Mouse (Mus musculus): ENCODE data around the gene Mtrex. TPM values are rescaled to one million over a fixed set of nuclear protein-coding genes. Genes with fewer than 3 reads are reported as not detected.

Mtrex gene
- polyA plus RNA-seq, 1 experiment, result 29.2 TPM

DNA sequence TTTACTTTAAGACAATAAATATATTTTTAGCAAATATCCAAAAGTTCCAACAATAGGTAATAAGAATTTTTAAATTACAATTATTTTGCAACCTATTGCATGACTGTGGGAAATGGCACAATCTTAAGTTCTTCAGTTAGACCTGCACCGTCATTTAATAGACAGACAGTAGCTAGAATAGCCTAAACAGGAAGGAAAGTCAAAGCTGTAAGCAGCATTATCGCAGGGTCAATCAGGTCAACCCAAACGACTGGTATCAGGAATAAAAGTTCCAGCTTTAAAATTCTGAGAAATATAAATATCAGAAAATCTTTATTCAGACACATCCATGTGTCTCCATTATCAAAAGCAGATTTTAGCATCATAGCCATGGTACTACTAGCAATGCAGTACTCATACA, 6.3 kb downstream of the Mtrex start:
- Histone ChIP-seq H3K4me3 (ENCODE audit: control insufficient read depth, low read depth, low read length) (no peak overlapping the region), H3K27me3 (ENCODE audit: control insufficient read depth, insufficient read depth, low read length) (no peaks in the 10 kb centered on the region), H3K4me1 (ENCODE audit: control insufficient read depth, insufficient read depth, low read length) (no peaks in the 10 kb centered on the region; the same call in 1 of the 2 replicates), H3K27ac (ENCODE audit: control insufficient read depth, insufficient read depth, low read depth, low read length) (no peak overlapping the region), H3K36me3 (ENCODE audit: control insufficient read depth, insufficient read depth, low read length) (peaks cover 4% of the 10 kb centered on the region)
- no peak for TF ChIP-seq CTCF (IDR thresholded peaks at IDR 0.05; ENCODE audit: control insufficient read depth, insufficient read depth, insufficient replicate concordance, low read depth, low read length)

DNA sequence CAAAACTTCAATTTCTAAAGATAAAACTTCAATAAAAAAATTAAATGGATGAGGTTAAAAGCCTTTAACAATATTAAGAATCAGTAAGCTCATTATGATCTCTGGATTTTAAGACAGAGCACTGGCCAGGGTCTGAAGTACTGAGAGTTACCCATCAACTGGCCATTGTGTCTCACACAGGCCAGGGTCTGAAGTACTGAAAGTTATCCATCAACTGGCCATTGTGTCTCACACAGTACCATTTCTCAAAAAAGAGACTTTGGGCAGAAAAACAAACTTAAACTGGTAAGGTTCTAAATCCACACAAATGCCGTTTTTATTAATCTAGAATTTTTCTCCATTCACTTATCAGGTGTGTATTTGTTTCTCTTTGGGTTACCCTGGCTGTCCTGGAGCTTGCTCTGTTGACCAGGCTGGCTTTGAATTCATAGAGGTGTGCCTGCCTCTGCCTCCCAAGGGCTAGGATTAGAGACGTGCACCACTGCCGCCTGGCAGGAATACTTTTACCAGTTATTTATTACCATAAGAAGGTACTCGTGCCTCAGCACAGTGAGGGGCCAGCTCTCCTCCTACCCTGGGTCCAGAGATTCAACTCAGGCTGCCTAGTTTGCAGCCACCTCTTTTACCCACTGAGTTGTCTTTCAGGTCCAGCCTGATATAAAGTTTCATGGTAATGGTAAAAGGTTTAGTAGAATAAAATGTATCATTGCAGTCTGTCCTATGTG, 7.9 kb downstream of the Mtrex start:
- H3K4me1 ChIP-seq (ENCODE audit: control insufficient read depth, insufficient read depth, low read length), result no peaks in the 10 kb centered on the region
- no peak overlapping the region for H3K4me3 ChIP-seq (ENCODE audit: control insufficient read depth, low read depth, low read length)
- TF ChIP-seq POLR2A (IDR thresholded peaks at IDR 0.05; ENCODE audit: control insufficient read depth, low read depth, low read length) (no peak), CTCF (IDR thresholded peaks at IDR 0.05; ENCODE audit: control insufficient read depth, insufficient read depth, insufficient replicate concordance, low read depth, low read length) (no peak)
- H3K27me3 ChIP-seq (ENCODE audit: control insufficient read depth, insufficient read depth, low read length), result no peaks in the 10 kb centered on the region
- peaks cover 4% of the 10 kb centered on the region for H3K36me3 ChIP-seq (ENCODE audit: control insufficient read depth, insufficient read depth, low read length)
- no peak overlapping the region for H3K27ac ChIP-seq (ENCODE audit: control insufficient read depth, insufficient read depth, low read depth, low read length)

DNA sequence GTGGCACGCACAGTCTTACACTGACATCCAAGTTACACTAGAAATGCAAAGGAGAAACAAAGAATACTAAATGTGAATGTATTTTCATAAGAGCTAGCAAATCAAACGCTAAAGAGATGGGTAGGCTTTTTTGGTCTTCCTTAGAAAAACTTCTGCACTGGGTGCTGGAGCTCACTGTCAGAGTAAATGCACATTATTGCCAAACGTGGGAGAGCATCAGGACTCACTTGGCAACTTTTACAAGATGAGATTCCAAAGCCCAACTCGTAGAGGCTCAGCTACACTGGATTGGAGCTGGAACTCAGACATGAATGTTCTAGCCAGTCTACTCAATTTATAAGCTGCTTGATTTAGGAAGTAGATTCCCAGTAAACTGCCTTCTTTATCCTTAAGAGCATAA, 16.8 kb downstream of the Mtrex start:
- TF ChIP-seq CTCF (IDR thresholded peaks at IDR 0.05; ENCODE audit: control insufficient read depth, insufficient read depth, insufficient replicate concordance, low read depth, low read length), result no peak
- TF ChIP-seq POLR2A (IDR thresholded peaks at IDR 0.05; ENCODE audit: control insufficient read depth, low read depth, low read length), result no peak
- no peaks in the 10 kb centered on the region for H3K4me1 ChIP-seq (ENCODE audit: control insufficient read depth, insufficient read depth, low read length)
- H3K27me3 ChIP-seq (ENCODE audit: control insufficient read depth, insufficient read depth, low read length), result no peaks in the 10 kb centered on the region
- H3K4me3 ChIP-seq (ENCODE audit: control insufficient read depth, low read depth, low read length), result no peak overlapping the region
- H3K27ac ChIP-seq (ENCODE audit: control insufficient read depth, insufficient read depth, low read depth, low read length), result no peak overlapping the region
- H3K36me3 ChIP-seq (ENCODE audit: control insufficient read depth, insufficient read depth, low read length), result no peaks in the 10 kb centered on the region

DNA sequence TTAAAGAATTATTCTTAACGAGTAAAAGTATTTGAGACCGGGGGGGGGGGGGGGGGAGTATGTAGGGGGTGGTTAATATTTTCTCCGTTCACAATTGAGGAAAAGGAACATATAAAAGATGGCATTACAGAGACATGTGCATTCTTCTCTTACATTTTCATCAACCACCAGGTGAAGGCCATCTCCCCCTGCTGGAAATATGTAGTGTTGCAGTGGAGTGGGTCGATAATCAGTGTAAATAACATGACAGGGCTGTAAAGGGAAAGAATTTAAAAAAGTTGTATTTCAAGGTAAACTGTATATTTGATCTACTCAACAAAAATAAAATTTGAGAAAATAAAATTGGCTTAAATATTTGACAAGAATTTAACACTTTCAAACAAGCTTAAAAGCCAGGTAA, 17.5 kb downstream of the Mtrex start:
- Histone ChIP-seq H3K27me3 (ENCODE audit: control insufficient read depth, insufficient read depth, low read length) (no peaks in the 10 kb centered on the region), H3K27ac (ENCODE audit: control insufficient read depth, insufficient read depth, low read depth, low read length) (no peak overlapping the region), H3K36me3 (ENCODE audit: control insufficient read depth, insufficient read depth, low read length) (no peaks in the 10 kb centered on the region), H3K4me1 (ENCODE audit: control insufficient read depth, insufficient read depth, low read length) (no peaks in the 10 kb centered on the region), H3K4me3 (ENCODE audit: control insufficient read depth, low read depth, low read length) (no peak overlapping the region)
- TF ChIP-seq POLR2A (IDR thresholded peaks at IDR 0.05; ENCODE audit: control insufficient read depth, low read depth, low read length), result no peak
- no peak for TF ChIP-seq CTCF (IDR thresholded peaks at IDR 0.05; ENCODE audit: control insufficient read depth, insufficient read depth, insufficient replicate concordance, low read depth, low read length)

DNA sequence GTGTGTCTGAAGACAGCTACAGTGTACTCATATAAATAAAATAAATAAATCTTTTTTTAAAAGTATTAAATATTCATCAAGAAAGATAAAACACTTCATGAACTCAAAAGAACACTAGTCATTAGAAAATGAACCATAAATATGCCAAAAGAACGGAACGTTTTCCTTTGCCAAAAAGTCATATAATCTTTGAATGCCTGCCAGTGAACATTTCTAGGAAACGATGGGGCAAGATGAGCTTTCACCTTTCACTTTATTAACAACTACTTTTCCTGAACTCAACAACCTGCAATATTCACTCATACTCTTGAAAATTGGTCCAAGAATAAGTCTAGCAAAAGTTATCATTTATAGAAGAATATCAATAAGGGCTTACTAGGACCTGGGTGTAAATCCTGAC, 25.0 kb downstream of the Mtrex start:
- Histone ChIP-seq H3K36me3 (ENCODE audit: control insufficient read depth, insufficient read depth, low read length) (peaks cover 4% of the 10 kb centered on the region), H3K4me1 (ENCODE audit: control insufficient read depth, insufficient read depth, low read length) (no peaks in the 10 kb centered on the region)

DNA sequence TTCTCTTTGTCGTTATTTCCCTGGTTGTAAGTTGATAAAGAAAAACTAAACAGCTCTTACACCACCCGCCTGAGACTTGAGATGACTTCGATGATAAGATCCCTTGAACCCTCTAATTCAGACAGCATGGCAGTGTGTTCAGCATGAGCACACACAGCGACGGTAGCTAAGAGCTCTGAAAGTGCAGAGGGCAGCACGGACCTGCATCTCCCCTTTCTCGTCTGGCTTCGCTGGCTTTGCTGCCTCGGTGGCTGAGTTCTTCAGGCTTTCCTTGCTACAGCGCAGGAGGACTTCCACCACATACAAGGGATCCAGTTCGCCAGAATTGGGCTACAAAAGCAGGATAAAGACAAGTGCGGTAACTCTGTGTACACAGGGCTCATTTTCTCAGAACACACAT, 40.0 kb downstream of the Mtrex start:
- H3K4me3 ChIP-seq (ENCODE audit: control insufficient read depth, low read depth, low read length), result no peak overlapping the region
- H3K27me3 ChIP-seq (ENCODE audit: control insufficient read depth, insufficient read depth, low read length), result no peaks in the 10 kb centered on the region
- no peaks in the 10 kb centered on the region for H3K4me1 ChIP-seq (ENCODE audit: control insufficient read depth, insufficient read depth, low read length)
- no peak for TF ChIP-seq POLR2A (IDR thresholded peaks at IDR 0.05; ENCODE audit: control insufficient read depth, low read depth, low read length)
- no peak for TF ChIP-seq CTCF (IDR thresholded peaks at IDR 0.05; ENCODE audit: control insufficient read depth, insufficient read depth, insufficient replicate concordance, low read depth, low read length)
- peaks cover 2% of the 10 kb centered on the region; the same call in 1 of the 2 replicates for H3K36me3 ChIP-seq (ENCODE audit: control insufficient read depth, insufficient read depth, low read length)
- no peak overlapping the region for H3K27ac ChIP-seq (ENCODE audit: control insufficient read depth, insufficient read depth, low read depth, low read length)

More for the DNA sequence above, 25.0 kb downstream of the Mtrex start:
- Histone ChIP-seq H3K27me3 (ENCODE audit: control insufficient read depth, insufficient read depth, low read length) (no peaks in the 10 kb centered on the region), H3K4me3 (ENCODE audit: control insufficient read depth, low read depth, low read length) (no peak overlapping the region), H3K27ac (ENCODE audit: control insufficient read depth, insufficient read depth, low read depth, low read length) (no peak overlapping the region)
- no peak for TF ChIP-seq POLR2A (IDR thresholded peaks at IDR 0.05; ENCODE audit: control insufficient read depth, low read depth, low read length)
- TF ChIP-seq CTCF (IDR thresholded peaks at IDR 0.05; ENCODE audit: control insufficient read depth, insufficient read depth, insufficient replicate concordance, low read depth, low read length), result no peak

DNA sequence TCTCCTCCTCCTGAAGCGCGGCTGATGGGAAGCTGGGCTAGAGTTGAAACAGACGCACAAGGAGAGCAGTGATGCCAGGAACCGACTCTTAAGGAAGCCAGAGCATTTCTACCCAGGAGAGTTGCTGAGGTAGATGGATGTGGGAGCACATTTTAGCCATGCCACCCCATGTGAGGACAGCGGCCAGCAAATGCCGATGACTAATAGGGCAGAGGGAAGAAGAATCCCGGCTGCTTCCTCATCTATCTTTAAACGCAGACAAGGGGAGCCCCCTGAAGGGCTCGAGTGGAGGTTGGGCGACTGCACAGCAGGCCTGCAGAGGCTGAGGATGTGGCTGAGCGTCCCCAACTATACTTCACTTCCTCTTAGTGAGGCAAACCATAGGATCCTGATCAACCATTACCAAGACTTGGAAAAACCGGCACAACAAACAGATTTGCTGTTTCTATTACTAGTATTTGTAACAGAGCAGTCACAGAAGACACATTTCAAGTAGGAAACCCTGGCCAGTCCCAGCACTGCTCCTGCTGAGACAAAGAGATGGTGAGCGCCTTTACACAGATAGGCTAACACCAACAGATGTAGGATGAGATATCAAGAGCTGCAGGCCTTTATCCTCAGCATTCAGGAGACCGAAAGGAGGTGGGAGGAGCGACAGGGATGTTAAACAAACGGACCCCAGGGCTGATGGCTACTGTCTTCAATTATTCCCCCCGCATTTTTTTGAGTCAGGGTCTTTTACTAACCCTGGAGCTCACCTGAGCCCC, 55.5 kb downstream of the Mtrex start:
- Histone ChIP-seq H3K4me1 (ENCODE audit: control insufficient read depth, insufficient read depth, low read length) (no peaks in the 10 kb centered on the region), H3K27ac (ENCODE audit: control insufficient read depth, insufficient read depth, low read depth, low read length) (no peak overlapping the region)

More for the DNA sequence above, 55.5 kb downstream of the Mtrex start:
- H3K27me3 ChIP-seq (ENCODE audit: control insufficient read depth, insufficient read depth, low read length), result no peaks in the 10 kb centered on the region
- no peak for TF ChIP-seq POLR2A (IDR thresholded peaks at IDR 0.05; ENCODE audit: control insufficient read depth, low read depth, low read length)
- TF ChIP-seq CTCF (IDR thresholded peaks at IDR 0.05; ENCODE audit: control insufficient read depth, insufficient read depth, insufficient replicate concordance, low read depth, low read length), result no peak
- H3K4me3 ChIP-seq (ENCODE audit: control insufficient read depth, low read depth, low read length), result no peak overlapping the region
- H3K36me3 ChIP-seq (ENCODE audit: control insufficient read depth, insufficient read depth, low read length), result no peaks in the 10 kb centered on the region; the same call in none of the 2 replicates
